Mouse (Mus musculus) heart, postnatal 10 days (tissue): ENCODE measurements at regions not wholly inside any gene's neighbourhood (a gene's known extent, or its start where the extent isn't known, plus 50 kb on each side); places are given as distances from the start of the nearest gene placed in this dataset.

Experiments used
- DNase-seq, 2 experiments: peaks; one replicate each; pipeline ENCODE4 v3.0.0; 2021
- intact Hi-C: fragments of 180-260 bp; cut with DNase I; formaldehyde crosslinking; loops from one replicate; pipeline ENCODE4 v1.15.1; 2025

DNA sequence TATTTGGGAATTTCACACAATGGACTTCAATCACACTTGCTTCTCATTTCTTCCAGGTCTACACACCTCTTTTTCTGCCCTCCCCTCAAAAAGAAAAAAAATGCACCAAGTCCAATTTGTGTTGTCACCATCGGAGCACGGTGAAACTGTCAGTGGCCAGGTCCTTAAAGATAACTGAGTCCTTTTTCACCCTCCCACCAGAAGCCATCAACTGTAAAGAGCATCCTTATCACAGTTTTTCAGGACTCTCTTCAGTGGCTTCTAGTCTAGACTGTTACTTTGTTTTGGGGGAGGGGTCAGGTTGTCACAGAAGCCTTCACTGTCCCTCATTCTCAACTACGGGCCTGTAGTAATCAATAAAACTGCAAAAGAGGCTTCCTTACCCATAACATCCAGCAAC is 91.5 kb upstream of the Zdhhc15 start:
- no peak for DNase-seq
- intact Hi-C loops: no loop called here

GRCm38 (mm10) chrX:104760311-104760710 is 89.4 kb upstream of the Zdhhc15 start:
- DNase-seq: no peak
- intact Hi-C loops: no loop called here

GRCm38 (mm10) chrX:104749356-104749755 is 78.5 kb upstream of the Zdhhc15 start:
- DNase-seq: no peak
- intact Hi-C loops: loop anchor here (5.0 kb wide), 1 partner anchor 572 kb away; no protein-coding TSS in a partner anchor
